Mouse (Mus musculus): ENCODE measurements around the gene Sftpa1. TPM values are rescaled to one million over a fixed set of nuclear protein-coding genes. Genes with fewer than 3 reads are reported as not detected.

The Sftpa1 gene
- not detected for total RNA-seq (2023)

DNA sequence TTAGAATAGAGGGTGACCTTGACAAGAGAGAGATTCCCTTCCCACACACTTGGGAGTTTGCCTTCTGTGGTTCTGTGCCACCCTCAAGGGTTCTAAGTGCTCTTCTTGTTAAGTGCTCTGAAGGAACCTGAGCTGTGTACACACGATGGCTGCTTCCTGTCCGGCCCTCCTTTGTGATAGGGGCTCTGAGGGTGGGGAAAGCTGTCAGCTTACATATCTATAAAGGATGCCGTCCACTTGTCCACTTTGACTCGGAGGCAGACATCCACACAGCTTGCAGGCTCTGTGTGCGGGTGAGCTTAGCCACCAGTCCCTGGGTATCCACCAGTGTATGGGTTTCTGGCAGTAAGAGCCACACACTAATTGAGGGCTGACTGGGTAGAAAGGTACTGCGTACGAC is at the start of gene Sftpa1:
Gene Sftpa1, plus strand, starts transcription at position 243 of the 400 bp plus-strand sequence.

DNA sequence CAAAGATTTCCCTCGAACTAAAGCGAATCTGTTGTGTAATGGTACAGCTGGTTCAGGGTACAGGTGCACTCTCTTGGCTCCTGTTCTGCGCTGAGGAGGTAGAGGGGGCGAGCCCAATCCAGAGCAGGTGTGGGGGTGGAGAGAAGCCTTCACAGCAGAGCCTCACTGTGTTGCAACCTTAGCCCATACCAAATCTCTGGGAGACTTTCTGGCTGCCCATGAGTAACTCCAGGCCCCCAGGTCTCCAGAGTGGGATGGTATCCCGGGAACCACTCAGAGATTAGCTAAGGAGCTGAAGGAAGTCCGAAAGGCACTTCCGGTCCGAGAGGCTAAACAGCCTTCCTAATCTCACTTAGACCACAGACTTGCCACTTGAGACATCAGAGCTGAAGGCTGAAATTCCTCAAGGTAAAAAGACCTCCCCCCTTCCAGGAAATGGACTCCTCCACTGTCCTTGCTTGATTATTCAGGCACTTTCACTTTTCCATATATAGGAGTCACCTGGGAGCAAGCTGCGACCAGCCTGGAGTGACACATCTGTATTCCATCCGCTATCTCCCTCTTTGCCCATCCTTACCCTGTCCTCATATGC is 26.6 kb upstream of the Sftpa1 start, which contains the start of gene Mat1a:
Gene Mat1a, plus strand, starts transcription at position 183 of the 592 bp plus-strand sequence.

GRCm38 (mm10) chr14:41151220-41151898 is 19.8 kb downstream of the Sftpa1 start, which contains the start of gene Mbl1:
Mbl1 (plus strand) TSS chr14:41151458.

DNA sequence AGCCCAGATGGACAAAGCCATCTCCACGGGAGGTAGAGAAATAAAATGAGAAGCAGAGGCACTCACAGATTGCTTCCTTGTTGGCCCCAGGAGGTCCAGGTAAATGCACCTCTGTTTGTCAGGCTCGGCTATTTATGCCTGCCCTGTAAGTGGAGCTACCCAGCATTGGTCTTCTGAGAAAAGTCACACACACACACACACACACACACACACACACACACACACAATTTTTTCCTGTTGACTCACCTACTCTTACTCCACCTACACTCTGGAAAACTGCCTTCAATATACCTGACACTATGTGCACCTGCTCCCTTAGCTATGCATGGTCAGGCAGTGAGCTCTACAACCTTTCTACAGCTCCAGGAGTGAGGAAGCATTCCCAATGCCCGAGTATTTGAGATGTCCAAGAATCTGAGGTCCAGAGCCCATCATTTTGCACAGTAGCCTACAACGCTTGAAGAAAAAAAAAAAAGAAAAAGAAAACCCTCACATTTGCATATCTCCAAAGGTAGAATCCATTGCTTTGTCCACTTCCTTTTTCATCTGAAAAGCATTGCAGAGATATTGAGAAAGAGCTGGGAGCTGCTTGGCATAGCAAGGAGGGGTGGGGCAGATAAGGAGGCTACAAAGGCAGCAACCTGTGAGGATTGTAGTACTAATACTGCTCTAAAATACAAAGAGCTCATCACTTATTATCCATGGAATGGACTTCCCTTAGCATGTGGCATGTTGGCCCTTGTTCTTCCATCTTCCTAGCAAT is 53.7 kb downstream of the Sftpa1 start, which contains the start of gene Sftpd:
Gene Sftpd, minus strand, starts transcription at position 91 of the 763 bp plus-strand sequence.

Other genes with a start within 250 kb of the Sftpa1 start
- 1 to 10 TPM; 5.9 to 8.9 TPM for gene Sh2d4b, start 238.5 kb upstream of the Sftpa1 start, total RNA-seq (2023)
- gene Tspan14, start 165.0 kb upstream of the Sftpa1 start, total RNA-seq (2023), result 10 to 100 TPM; 53.6 to 74.1 TPM
- gene Fam213a, start 118.0 kb upstream of the Sftpa1 start, total RNA-seq (2023), result 10 to 100 TPM; 20.4 to 22.9 TPM
- not detected for gene Dydc2, start 62.6 kb upstream of the Sftpa1 start, total RNA-seq (2023)
- gene Dydc1, start 58.9 kb upstream of the Sftpa1 start, total RNA-seq (2023), result not detected
- not detected for gene Mat1a, start 26.7 kb upstream of the Sftpa1 start, total RNA-seq (2023)
- gene Mbl1, start 19.7 kb downstream of the Sftpa1 start, total RNA-seq (2023), result not detected
- not detected for gene Sftpd, start 53.4 kb downstream of the Sftpa1 start, total RNA-seq (2023)
- gene Gm2832, start 147.0 kb downstream of the Sftpa1 start, total RNA-seq (2023), result not detected
- gene Gm5798, start 216.8 kb downstream of the Sftpa1 start, total RNA-seq (2023), result not detected

Data from B cell, adult 67 days (primary cell).